Mouse (Mus musculus) E14TG2a.4 (cell line): ENCODE measurements around the gene Psen1.

Experiments
- H3K27me3 ChIP-seq: 2 replicates; pipeline ENCODE4 v1.6.1; 2014; ENCODE audit warnings: low read length, control low read depth; ENCODE audit not compliant: insufficient read depth
- H3K36me3 ChIP-seq: 2 replicates; pipeline ENCODE4 v1.6.1; 2014; ENCODE audit warnings: low read length, control low read depth; ENCODE audit not compliant: insufficient read depth
- H3K4me1 ChIP-seq: replicated peaks from 2 replicates; pipeline ENCODE4 v1.6.1; 2014; ENCODE audit warnings: low read depth, low read length, control low read depth
- H3K4me3 ChIP-seq: replicated peaks from 2 replicates; pipeline ENCODE4 v1.5.1; 2014; ENCODE audit warnings: mild to moderate bottlenecking, low read length
- H3K9me3 ChIP-seq: 2 replicates; pipeline ENCODE4 v1.6.1; 2014; ENCODE audit warnings: low read length, control low read depth
- CTCF ChIP-seq: conservative IDR thresholded peaks from 2 replicates; pipeline ENCODE4 v1.5.1; 2014; ENCODE audit warnings: low read length
- NANOG ChIP-seq: IDR thresholded peaks from 2 replicates; pipeline ENCODE4 v1.6.1; 2014; ENCODE audit warnings: borderline replicate concordance, low read length, mixed read lengths
- POU5F1 ChIP-seq: IDR thresholded peaks from 2 replicates; pipeline ENCODE4 v1.6.1; 2014; ENCODE audit warnings: low read length, borderline replicate concordance

Gene Psen1

DNA sequence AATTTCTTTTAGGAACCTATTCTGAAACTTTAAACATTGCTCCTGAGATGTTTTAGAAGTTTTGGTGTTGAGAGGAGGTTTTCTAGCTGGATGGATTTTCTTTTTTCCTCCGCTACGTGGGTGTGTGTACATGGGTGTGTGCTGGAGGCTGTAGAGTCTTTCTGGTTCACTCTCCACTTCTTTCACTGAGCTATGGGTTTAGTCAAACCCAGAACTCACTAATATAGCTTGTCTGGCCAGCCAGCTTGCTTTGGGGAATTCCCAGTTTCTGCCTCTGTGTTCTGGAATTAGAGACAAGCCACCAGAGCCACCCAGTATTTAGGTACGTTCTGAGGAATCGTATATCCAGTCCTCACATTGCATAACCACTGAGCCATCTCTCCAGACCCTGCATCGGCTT is 6.1 kb downstream of the Psen1 start:
- Histone ChIP-seq H3K27me3 (no peaks in the 10 kb centered on the region), H3K36me3 (peaks cover 11% of the 10 kb centered on the region; the same call in 1 of the 2 replicates), H3K4me1 (peaks cover 66% of the 10 kb centered on the region), H3K4me3 (no peak overlapping the region), H3K9me3 (no peaks in the 10 kb centered on the region)
- TF ChIP-seq POU5F1: no peak
- no peak for TF ChIP-seq CTCF
- TF ChIP-seq NANOG: no peak

DNA sequence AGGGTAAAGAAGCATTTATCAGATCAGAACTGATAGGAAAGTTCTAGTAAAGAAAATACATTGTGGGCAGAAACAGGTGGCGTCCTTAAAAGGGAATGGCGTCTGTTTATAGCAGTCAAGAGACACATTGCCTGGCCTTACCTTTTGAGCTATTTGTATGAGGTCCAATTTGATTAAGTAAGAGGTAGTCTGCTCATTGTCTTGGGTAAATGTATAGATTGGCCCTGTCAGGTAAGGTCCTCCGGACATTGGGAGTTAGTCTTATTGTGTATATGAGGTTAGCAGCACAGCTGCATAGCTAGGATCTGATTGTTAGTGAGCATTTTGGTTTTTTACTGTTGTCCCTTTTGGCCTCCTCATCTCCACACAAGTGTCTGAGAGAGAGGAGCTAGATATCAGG is 6.7 kb downstream of the Psen1 start:
- Histone ChIP-seq H3K27me3 (no peaks in the 10 kb centered on the region), H3K36me3 (peaks cover 14% of the 10 kb centered on the region), H3K4me1 (peaks cover 60% of the 10 kb centered on the region), H3K4me3 (no peak overlapping the region), H3K9me3 (no peaks in the 10 kb centered on the region)
- no peak for TF ChIP-seq CTCF
- no peak for TF ChIP-seq NANOG
- TF ChIP-seq POU5F1: no peak

DNA sequence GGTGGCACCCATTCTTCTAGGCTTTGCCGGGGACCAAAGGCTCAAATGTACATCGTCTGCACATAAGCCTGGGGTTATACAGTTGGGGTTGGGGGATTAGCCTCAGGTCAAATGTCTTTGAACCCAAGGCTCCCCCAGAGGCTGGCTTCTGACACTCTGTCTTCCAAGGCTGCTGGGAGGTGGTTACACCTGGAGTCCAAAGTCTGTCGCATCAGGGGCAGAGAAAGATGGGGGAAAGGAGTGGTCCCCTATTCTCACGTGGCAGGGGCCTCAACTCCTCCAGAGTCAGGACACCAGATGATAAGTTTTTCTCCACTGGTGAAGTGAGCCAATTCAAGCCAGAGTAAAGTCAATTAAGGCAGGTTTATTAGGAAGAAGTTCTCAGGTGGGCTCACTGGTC is 10.7 kb downstream of the Psen1 start:
- TF ChIP-seq NANOG (no peak), POU5F1 (no peak), CTCF (no peak)
- peak overlapping the region; percentile 39; the same call in 1 of the 2 replicates for H3K4me3 ChIP-seq
- H3K9me3 ChIP-seq: no peaks in the 10 kb centered on the region
- H3K4me1 ChIP-seq: peaks cover 48% of the 10 kb centered on the region
- peaks cover 29% of the 10 kb centered on the region for H3K36me3 ChIP-seq
- no peaks in the 10 kb centered on the region for H3K27me3 ChIP-seq

DNA sequence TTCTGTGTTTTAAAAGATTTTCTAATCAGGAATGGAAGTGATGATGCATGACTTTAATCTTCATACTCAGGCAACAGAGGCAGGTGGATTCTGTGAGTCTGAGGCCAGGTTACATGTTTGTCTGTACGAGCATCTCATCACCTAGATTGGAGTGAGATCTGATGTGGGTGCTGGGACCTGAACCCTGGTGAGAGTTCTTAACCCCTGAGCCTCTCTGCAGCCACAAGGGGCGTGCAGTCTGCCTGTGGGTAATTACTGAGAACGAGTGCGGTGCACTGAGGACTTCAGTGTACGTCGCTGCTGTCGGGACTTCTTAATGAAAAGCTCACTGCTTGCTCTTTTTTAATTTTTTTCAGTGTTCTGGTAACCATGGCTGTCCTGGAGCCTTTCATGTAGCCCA is 13.7 kb downstream of the Psen1 start:
- Histone ChIP-seq H3K4me3 (no peak overlapping the region), H3K4me1 (peaks cover 60% of the 10 kb centered on the region), H3K27me3 (no peaks in the 10 kb centered on the region), H3K36me3 (peaks cover 40% of the 10 kb centered on the region), H3K9me3 (no peaks in the 10 kb centered on the region)
- TF ChIP-seq CTCF (no peak), POU5F1 (no peak), NANOG (no peak)

DNA sequence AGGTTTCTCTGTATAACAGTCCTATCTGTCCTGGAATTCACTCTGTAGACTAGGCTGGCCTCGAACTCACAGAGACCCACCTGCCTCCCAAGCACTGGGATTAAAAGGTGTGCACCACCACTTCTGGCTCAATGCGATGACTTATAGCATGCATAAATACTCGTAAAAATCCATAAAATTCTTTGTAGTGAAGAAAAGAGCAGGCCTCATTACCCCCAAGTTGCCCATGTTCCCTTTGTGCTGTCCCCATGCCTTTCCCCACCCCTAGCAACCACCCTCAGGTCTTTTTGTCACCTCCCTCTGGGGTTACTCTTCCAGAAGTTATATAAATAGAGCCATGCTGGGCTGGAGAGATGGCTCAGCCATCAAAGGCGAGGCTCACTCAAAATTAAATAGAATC is 14.8 kb downstream of the Psen1 start:
- H3K27me3 ChIP-seq: no peaks in the 10 kb centered on the region
- H3K4me1 ChIP-seq: peaks cover 61% of the 10 kb centered on the region
- H3K36me3 ChIP-seq: peaks cover 45% of the 10 kb centered on the region
- H3K9me3 ChIP-seq: no peaks in the 10 kb centered on the region
- H3K4me3 ChIP-seq: no peak overlapping the region
- no peak for TF ChIP-seq POU5F1
- no peak for TF ChIP-seq CTCF
- no peak for TF ChIP-seq NANOG

DNA sequence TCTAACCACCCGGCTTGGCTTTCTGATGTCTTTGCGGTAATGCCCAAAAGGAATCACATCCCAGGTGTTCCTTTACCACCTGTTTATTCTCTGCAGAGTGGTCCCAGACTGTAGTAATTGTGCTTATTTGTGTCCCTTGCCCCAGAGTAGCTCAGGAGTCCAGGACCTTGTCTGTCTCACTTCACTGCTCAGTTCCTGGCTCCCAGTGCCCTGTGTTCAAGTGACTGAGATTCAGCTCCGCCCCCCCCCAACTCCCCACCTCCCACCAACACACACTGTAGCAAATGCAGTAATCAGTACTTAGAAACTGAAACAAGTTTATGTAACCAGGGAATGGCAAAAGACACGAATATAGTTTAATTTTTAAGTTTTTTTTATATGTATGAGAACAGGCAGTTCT is 19.0 kb downstream of the Psen1 start:
- H3K36me3 ChIP-seq: peaks cover 42% of the 10 kb centered on the region
- no peaks in the 10 kb centered on the region for H3K9me3 ChIP-seq
- no peak for TF ChIP-seq NANOG
- TF ChIP-seq CTCF: no peak
- TF ChIP-seq POU5F1: no peak
- H3K4me3 ChIP-seq: no peak overlapping the region
- H3K27me3 ChIP-seq: no peaks in the 10 kb centered on the region
- H3K4me1 ChIP-seq: peaks cover 66% of the 10 kb centered on the region

DNA sequence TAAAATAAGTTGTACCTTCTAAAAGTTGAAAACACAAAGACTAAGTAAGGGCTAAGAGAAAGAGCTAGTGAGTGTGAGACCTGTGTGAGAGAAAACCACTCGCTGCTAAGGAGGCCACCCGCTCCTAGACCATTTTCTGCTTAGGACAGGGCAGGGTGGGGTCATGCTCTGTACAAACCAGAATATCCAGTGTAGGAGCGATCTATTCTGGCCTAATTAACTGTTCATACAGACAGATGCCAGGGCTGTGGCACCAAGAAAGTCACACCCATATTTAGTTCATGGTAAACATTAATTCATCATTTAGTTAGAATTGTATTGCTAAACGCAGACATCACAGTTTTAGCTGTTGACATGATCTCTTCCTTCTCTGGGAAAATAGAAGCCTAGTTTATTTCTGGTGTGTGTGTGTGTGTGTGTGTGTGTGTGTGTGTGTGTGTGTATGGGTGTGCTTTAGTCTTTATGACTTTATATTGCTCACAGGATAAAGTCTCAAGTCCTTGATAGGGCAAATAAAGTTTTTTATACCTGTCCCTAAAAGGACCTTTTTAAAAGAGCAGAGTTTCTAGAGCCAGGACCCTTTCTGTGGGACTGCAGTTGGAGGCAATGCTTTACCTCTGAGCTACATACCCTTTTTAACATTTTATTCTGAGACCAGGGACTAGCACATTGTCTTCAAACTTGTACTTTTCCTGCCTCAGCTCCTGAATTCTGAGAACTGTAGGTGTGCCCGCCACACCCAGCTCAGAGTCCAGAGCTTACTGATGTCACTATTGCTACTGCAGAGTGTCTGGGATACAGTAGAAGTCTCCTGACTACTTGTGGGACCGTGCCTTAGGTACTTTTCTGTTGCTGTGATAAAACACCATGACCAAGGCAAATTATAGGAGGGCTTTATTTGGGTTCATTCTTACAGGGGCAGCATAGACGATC is 20.5 kb downstream of the Psen1 start:
- Histone ChIP-seq H3K36me3 (peaks cover 47% of the 10 kb centered on the region), H3K9me3 (no peaks in the 10 kb centered on the region), H3K27me3 (no peaks in the 10 kb centered on the region), H3K4me1 (peaks cover 56% of the 10 kb centered on the region), H3K4me3 (no peak overlapping the region)
- TF ChIP-seq NANOG (no peak), POU5F1 (no peak), CTCF (no peak)

DNA sequence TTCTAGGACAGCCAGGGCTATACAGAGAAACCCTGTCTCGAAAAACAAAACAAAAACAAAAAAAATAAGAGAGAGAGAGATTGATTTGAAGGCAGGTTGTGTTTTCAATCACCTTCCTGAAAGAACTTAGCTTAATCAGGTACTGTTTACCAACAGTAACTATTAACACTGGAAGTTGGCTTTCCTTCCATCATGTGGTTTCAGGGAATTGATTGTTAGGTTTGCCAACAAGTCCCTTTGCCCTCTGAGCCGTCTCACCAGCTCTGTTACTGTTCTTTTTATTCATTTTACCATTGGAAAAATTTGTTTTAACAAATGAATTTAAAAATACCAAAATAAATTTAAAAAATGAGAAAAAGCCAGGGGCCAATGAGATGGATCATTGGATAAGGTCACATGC is 22.0 kb downstream of the Psen1 start:
- H3K4me3 ChIP-seq: no peak overlapping the region
- H3K27me3 ChIP-seq: no peaks in the 10 kb centered on the region
- H3K36me3 ChIP-seq: peaks cover 51% of the 10 kb centered on the region
- peaks cover 50% of the 10 kb centered on the region for H3K4me1 ChIP-seq
- TF ChIP-seq POU5F1 (no peak), CTCF (no peak), NANOG (no peak)
- H3K9me3 ChIP-seq: no peaks in the 10 kb centered on the region

DNA sequence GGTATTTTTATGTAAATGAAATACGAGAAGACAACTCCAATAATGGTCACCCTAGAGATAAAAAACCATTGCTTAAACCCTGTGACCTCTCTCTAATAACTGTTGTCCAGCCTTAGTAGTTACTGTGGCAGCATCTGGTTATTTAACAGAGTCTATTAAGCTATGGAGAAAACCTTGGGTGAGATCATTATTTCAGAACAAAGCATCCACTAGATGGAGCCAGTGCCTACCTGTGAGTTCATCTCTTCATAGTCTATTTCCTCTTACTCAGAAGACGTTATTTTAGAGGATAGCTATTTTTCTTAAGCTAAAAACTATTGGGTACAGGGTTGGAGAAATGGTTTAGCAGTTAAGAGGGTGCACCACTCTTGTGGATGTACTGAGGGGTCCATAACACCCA is 25.8 kb downstream of the Psen1 start:
- TF ChIP-seq POU5F1: no peak
- no peak for TF ChIP-seq NANOG
- peak; percentile 35 for TF ChIP-seq CTCF
- Histone ChIP-seq H3K27me3 (no peaks in the 10 kb centered on the region), H3K4me1 (peaks cover 44% of the 10 kb centered on the region), H3K36me3 (peaks cover 67% of the 10 kb centered on the region), H3K4me3 (no peak overlapping the region), H3K9me3 (no peaks in the 10 kb centered on the region)
